Mouse (Mus musculus): Measurements from ENCODE around the gene Comt. TPM values are rescaled to one million over a fixed set of nuclear protein-coding genes. Genes with fewer than 3 reads are reported as not detected.

Comt gene
- polyA plus RNA-seq, 1 experiment from 2014 or later, result 127 TPM

Small RNA genes within 50 kb of the gene (microRNA-seq; reads per million reads assigned to microRNA genes)
- gene Gm26219, result not detected

Other genes starting within 250 kb of the Comt start
- not detected in 2 replicates for gene Ccdc188, start 209.0 kb downstream of the Comt start, polyA plus RNA-seq (2015; fragmentation: Nextera tagmentation; extraction: Ambion mirVana)
- 8.9 and 11.6 TPM in 2 replicates for gene Zdhhc8, start 191.7 kb downstream of the Comt start, polyA plus RNA-seq (2015; fragmentation: Nextera tagmentation; extraction: Ambion mirVana)
- 117 and 119 TPM in 2 replicates for gene Trmt2a, start 178.2 kb downstream of the Comt start, polyA plus RNA-seq (2015; fragmentation: Nextera tagmentation; extraction: Ambion mirVana)
- 508 and 585 TPM in 2 replicates for gene Ranbp1, start 178.1 kb downstream of the Comt start, polyA plus RNA-seq (2015; fragmentation: Nextera tagmentation; extraction: Ambion mirVana)
- 2.1 TPM in 1 of 2 replicates, not detected in the other for gene Gm49776, start 168.5 kb downstream of the Comt start, polyA plus RNA-seq (2015; fragmentation: Nextera tagmentation; extraction: Ambion mirVana)
- 30.7 and 33.9 TPM in 2 replicates for gene Dgcr8, start 137.6 kb downstream of the Comt start, polyA plus RNA-seq (2015; fragmentation: Nextera tagmentation; extraction: Ambion mirVana)
- gene Tango2, start 78.7 kb downstream of the Comt start, polyA plus RNA-seq (2015; fragmentation: Nextera tagmentation; extraction: Ambion mirVana), result 29.1 and 31.0 TPM in 2 replicates
- gene Arvcf, start 78.7 kb downstream of the Comt start, polyA plus RNA-seq (2015; fragmentation: Nextera tagmentation; extraction: Ambion mirVana), result 31.0 and 31.2 TPM in 2 replicates
- 33.7 and 35.2 TPM in 2 replicates for gene Txnrd2, start 468 bp downstream of the Comt start, polyA plus RNA-seq (2015; fragmentation: Nextera tagmentation; extraction: Ambion mirVana)
- 19.1 and 19.7 TPM in 2 replicates for gene Gnb1l, start 71.9 kb upstream of the Comt start, polyA plus RNA-seq (2015; fragmentation: Nextera tagmentation; extraction: Ambion mirVana)
- 3.3 and 4.3 TPM in 2 replicates for gene Rtl10, start 72.0 kb upstream of the Comt start, polyA plus RNA-seq (2015; fragmentation: Nextera tagmentation; extraction: Ambion mirVana)
- gene Tbx1, start 163.8 kb upstream of the Comt start, polyA plus RNA-seq (2015; fragmentation: Nextera tagmentation; extraction: Ambion mirVana), result 0.26 and 0.32 TPM in 2 replicates
- 0.96 and 1.3 TPM in 2 replicates for gene Gp1bb, start 195.6 kb upstream of the Comt start, polyA plus RNA-seq (2015; fragmentation: Nextera tagmentation; extraction: Ambion mirVana)
- 2.1 and 2.6 TPM in 2 replicates for gene Gm49601, start 199.6 kb upstream of the Comt start, polyA plus RNA-seq (2015; fragmentation: Nextera tagmentation; extraction: Ambion mirVana)
- gene Sept5, start 203.1 kb upstream of the Comt start, polyA plus RNA-seq (2015; fragmentation: Nextera tagmentation; extraction: Ambion mirVana), result 17.9 and 21.4 TPM in 2 replicates